Mouse (Mus musculus): ENCODE results near the gene Vps35.
A peak's percentile ranks its signal among the peaks of the same experiment; 100 is the strongest.

Gene Vps35

DNA sequence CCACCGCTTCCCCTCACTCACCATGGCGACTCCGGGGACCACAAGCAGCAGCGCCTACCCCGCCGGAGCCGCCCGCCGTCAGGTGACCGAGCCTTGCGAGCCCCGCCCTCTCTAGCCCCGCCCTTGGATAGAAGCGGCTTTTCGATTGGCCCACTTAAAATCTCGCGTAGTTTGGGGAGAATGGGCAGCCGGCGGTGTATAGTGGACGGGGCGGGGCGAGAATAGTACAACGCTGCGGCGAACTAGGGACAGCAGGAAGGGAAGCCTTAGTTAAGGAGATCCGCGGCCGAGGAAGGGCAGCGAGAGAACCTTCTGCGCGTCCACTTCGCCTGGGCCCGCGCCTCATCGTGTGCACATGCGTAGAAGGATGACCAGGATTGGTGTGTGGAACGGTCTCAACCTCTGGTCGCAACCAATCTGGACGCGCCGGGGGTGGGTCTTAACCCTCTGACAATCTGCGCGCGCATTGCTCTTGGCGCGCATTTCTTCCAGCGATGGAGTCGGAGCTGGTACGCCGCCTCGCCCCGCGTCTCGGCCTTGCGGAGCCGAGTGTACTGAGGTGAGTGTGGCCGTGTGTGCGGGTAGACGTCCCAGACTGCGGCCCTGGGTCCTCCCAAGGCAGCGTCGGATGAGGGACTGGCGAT is at the start of gene Vps35, which contains the start of gene Orc6:
Gene Vps35, minus strand, starts transcription at position 369 of the 644 bp plus-strand sequence.
Gene Orc6, plus strand, starts transcription at position 199 of the 644 bp plus-strand sequence.
- peak; percentile 96 for DNase-seq

DNA sequence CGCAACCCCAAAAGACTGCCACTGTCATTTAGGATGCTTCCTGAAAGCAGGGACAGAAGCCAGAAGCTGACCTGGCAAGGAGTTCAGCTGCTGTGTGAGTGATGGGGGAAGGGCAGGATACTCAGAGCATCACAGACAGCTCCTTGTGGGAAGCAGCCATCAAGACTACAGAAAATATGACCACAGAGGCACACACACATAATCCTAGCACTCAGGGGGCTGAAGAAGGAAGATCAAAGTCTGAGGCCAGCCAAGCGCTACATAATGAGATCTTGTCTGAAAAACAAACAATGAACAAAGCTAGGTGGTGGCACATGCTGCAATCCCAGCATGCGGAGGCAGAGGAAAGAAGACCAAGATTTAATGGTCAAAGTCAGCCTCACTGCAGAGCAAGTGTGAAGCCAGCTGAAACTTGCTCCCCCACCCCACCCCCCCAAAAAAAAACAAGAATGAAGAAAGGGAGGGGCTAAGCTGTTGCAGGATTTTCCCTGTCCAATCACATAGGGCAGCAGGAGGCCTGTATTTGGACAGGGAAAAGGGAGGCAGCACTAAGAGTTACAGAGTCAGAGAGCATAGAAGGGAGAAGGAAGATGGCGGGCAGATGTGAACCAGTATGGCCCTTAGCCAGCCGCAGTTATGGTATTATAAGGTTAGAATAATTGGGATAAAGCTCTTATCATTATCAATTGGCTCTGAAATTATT is 40.4 kb upstream of the Vps35 start:
- no peak for DNase-seq

DNA sequence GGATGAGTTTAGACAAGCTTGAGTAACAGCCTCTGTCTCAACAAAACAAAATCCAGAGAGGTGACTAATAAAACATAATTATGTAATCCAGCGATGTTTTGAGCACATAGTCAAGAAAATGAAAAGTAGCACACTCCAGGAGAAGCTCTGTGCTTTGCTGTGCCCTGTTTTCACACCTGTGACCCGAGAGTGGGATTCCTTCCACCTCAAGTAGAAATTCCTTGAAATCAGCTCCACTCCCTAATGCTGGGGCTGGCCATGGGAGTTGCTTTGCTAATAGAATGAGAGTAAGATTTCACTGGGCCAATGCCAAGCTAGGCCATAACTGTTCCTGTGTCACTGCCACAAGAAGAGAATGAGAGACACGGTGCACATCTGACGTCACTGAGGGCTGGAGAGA is 38.1 kb upstream of the Vps35 start:
- no peak for DNase-seq

DNA sequence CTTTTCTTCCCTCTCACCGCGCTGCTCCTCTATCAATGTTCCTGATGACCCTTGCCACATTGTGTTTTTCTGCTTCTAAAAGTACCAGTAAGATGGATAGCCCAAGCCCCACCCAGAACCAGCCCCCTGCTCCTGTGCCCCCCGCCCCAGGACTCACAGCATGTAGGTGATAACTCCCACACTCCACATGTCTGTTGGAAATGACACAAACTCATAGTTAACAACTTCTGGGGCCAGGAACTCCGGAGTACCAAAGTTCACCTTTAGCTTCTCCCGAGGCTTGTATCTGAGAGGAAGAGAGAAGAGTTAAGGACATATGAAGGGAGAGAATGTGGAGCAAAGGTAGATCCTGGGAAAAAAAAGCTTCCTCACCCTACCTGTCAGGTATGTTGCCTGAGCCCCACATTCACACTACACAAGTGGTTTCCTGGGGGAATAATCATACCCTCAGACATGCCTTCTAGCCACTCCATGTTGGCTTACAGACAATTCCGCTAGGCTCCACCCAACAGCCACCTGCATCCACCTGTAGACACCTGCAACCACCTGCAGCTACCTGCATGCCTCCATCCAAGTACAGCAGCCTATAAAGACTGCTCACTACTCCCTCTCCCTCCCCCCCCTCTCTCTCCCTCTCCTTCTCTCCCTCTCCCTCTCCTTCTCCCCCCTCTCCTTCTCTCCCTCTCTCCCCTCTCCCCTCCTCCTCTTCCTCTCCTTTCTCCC is 36.8 kb upstream of the Vps35 start:
- DNase-seq: no peak

DNA sequence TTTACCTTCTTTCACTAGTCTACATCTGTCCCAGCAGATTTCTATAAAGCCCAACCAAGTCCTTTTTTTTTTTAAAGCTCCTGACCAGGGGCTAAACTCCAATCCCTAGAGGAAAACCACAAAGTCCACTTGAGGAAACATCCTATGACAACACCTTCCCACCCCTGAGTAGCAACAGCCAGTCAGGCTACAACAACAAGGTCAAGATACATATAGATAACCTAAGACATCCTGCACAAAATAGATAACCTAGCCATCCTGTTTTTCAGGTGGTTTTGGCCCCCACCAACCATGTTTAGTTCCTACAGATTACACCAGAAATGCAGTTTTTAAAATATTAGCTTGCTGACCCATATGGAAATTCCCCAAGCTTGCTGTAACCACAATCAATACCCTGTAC is 35.5 kb upstream of the Vps35 start:
- no peak for DNase-seq

DNA sequence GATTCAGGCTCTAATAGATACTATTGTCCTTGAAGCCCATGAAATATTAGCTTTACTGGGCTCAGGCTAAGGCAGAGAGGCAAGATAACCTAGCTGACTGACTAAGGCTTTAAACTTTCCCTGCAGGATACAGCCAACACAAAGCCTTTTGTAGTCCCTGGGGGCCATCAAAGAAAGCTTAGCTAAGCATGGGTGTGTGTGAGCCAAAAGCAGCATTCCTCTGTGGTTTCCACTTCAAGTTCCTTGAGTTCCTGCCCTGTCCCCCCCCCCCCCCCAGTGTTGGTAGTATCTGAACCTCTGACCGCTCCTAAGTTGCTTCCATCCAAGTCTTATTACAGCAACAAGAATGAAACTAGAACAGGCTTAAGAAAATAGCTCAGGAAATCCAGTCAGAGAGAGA is 29.9 kb upstream of the Vps35 start:
- no peak for DNase-seq

DNA sequence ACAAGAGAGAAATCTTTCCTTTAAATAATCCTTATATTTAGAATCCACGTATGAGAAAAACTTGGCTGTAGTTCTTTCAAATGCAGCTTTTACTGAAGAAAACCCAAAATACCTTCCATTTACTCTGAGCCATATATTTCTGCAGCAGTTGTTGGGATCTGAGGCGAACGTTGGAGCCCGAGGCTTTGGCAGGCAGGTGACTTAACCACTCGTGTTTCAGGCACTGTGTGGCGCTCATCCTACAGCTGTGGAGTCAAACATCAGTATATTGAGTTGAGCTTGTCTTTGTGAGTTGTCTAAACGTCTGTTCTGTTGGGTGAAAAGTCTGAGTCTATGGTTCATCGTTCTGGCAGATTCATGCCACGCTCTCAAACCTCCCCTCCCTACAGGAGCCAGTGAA is 27.4 kb upstream of the Vps35 start:
- no peak for DNase-seq

DNA sequence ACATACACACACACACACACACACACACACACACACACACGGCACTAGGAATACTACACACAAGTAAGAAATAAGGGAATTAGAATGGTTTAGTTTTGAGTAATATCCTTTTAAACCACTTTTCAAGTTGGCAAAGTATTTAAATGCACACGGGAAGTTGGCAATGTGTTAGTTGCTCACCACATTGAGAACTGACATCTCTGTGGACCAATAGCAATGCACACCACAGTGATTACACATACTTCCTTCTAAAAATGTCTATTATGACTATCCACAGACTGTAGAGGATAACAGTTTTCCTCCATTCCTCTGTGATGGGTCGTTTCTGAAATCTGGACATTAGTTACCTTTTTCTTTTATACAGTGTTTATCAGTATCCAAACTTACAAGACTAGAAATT is 23.5 kb upstream of the Vps35 start:
- no peak for DNase-seq

DNA sequence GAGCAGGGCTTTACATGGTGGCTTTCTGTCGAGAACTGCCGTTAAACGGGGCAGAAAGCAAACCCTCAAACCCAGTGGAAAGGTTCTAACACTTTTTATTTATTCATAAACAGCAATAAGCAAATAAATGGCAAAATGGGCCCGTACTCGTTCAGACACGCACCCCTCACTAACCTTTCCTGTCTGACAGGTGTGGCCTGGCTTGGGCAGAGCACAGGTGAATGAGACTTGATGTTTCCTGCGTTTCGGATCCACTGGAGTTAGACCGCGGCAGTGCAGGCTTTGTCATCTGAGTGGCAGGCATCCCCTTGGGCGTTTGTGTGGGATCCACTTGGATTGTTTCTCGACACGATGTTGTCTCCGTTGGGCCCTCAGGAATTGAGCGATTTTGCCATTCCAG is 22.4 kb upstream of the Vps35 start:
- no peak for DNase-seq

DNA sequence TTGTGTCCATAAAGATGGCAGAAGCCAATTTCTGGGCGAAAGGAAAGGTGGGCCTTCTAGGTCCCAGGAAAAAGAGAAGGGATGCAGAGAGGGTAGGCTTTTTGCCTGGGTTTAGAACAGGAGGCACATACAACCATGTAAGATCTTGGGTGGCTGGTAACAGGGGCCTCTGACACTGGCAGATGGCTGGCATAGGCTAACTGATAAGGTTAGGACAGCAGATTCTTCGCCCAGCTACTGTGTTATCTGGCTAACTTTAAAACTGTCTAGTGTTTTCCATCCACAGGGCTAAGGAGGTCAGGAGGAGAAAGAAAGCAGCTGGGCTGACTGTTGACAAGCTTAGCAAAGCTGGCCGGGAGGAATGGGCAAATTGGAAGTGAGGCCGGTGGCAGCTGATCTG is 18.9 kb upstream of the Vps35 start:
- no peak for DNase-seq

DNA sequence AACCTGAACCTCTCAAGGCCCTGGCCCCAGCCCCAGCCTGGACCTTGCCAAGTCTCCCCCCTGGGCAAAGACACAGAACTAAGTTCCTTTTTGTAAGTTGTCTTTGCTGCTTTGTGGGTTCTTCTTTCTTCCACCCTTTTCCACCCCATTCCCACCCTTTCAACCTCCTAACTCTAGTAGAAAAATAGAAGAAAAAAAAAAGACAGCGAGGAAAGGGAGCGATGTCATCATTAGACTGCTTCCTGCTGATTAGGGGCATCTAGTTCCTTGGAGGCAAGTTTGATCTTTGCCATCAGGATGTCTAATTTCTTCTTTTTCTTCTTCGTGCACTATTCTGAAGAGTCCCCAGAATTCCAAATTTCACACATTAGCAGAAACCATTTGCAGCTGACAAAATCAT is 13.4 kb upstream of the Vps35 start:
- DNase-seq: no peak

DNA sequence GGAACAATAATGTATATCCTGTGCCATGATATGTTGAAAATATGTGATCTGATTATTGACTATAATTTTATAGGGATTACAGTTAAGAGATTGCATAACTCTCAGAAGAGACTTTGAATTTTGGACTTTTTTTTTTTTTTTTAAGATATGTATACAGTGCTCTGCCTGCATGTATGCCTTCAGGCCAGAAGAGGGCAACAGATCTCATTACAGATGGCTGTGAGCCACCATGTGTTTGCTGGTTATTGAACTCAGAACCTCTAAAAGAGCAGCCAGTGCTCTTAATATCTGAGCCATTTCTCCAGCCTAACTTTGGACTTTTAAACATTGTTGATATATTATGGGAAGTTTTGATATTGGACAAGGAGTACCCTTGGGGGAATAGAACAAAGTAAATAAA is 12.1 kb upstream of the Vps35 start:
- no peak for DNase-seq

DNA sequence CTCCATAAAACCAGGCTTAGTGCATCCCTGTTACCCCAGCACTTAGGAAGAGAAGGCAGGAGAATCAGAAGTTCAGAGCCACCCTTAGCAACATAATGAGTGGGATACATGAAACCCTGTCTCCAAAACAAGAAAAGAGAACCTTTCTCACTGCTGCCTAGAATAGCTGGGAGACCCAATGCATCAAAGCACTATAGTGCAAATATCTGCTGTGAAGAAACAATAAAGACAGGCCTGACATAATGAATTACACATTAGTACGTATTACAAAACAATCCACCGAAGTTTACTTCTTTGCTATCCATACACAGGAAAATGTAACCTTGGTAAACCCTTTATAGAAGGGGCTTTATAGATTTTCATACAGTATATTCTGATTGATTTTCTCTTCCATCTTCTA is 9.0 kb upstream of the Vps35 start:
- no peak for DNase-seq

DNA sequence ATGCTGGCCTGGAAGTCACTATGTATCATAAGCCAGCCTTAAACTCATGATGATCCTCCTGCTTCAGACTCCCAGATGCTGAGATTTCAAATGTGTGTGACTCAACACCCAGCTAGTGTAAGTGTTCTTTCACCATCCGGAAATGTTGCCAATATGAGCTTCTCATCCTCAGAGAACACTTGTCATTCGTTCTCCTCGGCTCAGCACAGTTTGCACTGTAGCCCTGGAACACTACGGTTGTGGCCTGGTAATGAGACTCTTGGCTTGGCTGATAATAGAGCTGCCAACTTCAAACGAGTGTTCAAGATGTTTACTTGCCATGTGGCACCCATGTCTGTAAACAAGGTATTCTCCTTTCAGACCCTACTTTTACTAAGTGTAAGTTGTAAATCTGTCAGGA is 3.9 kb upstream of the Vps35 start:
- no peak for DNase-seq

DNA sequence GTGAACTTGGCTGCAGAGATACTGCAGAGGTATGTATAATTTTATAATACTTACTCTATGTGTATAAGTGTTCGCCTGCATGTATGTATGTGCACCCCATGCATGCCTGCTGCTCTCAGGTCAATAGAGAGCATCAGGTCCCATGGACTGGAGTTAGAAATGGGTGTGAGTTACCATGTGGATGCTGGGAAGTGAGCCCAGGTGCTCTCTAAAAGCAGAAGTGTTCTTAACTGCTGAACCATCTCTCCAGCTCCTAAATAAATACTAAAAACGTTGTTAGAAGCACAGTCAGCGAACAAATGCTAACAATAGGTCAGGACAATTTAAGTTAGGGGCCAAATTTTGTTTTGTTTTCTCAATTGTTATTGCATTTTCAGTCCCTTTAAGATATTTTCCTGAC is 3.3 kb upstream of the Vps35 start:
- DNase-seq: no peak

DNA sequence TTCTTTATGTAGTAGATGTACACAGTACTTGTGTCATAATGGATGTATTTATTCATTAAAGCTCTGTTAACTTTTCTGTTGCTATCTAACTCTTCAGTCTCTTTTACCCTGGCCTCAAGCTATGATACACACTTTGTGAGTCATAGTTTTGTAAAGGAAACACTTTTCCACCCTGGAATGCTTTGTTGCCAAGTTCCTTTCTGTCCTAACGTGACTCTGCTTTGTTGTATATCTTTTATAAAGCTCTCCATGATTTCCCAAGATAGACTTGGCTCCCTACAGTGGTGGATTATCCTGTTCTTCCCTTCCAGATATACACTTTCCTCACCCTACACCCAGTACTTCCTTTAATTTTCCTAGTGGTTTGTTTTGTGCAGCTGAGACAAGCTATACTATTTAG is 2.3 kb upstream of the Vps35 start:
- no peak for DNase-seq

DNA sequence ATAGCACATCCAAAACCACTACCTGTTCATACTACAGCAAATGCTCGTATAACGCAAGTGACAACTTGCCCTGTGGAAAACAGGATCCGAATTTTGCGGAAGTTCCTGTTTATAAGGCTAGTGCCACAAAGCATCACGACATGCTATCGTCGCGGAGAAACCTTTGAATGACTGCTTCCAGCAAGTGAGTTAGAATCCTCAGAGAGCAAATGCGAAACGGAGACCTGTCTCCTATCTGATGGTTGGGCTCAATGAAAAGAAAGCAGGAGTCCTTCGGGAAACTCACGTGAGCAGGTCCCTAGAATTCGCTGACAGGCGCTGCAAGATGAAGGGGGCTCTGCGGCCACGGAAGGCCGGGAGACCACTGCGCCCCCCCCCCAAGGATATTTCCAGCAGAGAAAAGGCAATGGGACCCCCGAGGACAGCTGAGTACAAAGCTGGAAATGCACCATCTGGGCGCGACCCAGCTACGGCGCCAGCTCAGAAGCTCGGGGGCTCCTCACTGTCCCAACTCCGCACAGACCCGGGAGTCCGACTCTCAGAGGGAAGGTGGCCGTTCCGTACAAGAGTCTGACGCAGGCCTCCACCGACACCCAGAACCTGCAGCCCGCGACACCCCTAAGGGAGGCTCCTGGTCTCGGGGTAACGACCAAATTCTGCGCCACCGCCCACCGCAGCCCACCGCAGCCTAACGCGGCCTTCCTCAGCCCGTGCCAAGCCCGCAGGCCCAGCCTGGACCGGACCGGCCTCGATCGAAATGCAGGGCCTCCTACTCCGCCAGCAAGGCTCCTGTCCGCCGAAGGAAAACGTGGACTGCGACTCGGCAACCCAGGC is 785 bp downstream of the Vps35 start:
- peak; percentile 6 for DNase-seq

DNA sequence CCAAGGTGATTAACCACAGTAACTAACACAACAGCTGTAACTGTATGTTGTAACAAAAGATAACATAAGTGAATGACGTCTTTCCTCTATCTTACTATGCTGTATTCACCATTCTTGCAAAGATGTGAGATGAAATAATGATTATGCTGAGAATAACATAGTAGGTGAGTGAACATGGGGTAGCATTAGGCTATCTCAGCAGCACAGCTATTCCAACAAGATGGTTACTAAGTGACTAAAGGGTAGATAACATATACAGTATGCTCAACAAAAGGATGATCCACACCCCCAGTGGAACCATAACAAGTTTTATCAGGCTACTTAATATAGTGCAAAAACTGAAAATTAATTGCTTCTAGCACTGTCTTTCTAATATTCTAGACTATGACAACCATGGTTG is 12.8 kb downstream of the Vps35 start:
- no peak for DNase-seq

DNA sequence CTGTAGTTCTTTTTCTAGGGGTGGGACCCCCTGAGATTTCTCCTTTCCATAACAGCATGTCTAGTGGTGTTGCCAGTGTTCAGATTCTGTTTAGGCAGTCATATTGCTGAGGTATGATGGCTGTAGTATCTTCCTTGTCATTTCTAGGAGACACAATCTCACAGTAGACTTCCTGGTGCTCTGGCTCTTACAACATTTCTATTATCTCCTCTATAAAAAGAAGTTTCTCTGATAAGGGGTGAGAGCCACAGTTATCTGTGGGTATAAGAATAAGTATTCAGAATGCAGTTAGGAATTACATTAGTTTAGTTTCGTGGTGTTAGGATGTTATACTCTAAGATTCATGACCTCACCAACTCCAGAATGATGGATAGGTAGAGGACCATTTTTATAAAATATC is 72.3 kb downstream of the Vps35 start:
- no peak for DNase-seq

DNA sequence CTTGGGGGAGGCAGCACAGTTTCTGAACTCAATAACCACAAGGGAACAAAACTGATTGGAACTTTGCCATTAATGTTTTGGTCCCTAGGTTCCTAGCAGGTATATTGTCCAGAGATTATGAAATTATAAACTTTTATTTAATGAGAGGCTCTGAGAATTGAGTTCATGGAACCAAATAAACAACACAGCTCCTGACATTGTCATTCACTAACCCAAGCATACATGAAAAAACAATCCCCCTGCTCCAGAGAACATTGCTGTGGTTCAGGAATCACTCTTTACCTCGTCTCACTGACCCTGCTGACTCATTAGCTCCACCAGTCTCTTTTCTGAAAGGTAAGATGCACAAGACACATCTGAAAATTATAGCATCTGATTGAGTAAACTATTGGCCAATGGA is 73.9 kb downstream of the Vps35 start, which contains the start of gene Olfr371:
Gene Olfr371, plus strand, starts transcription at position 301 of the 400 bp plus-strand sequence.
- DNase-seq: no peak

DNA sequence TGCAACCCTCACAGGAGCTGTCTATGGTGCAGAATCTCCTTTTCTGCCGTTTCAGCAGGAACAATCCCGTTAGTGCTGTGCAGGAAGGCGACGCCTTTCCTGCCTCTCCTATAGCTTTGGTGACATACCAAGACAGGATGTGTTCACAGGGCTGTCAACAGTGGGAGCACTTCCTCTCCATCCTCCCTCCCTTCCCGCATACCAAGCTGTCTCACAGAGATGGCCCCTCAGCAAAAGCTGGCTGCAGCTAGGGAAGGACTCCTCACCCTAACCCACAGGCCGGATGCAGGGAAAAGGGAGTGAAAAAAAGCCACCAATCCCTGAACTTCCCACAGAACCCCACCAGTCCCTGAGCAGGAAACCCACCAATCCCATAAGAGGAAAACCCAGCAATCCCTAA is 78.6 kb downstream of the Vps35 start:
- no peak for DNase-seq

DNA sequence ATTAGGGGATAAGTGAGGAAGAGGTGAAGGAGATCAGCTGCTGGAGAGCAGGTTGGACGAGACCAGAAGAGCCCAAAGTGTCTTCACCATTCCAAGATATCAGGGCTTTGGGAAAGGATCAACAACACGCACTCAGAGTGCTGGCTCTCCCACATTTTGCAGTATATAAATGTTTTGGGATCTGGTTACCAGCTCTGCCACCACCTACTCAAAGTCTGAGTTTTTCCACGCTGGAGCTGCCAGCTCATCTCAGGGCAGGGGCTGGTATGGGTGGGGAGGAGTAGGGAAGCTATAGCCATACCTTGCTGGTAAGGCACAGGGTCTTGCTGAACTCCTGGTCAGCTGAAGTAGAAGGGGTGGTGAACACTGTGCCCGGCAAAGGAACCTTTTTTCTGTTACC is 79.4 kb downstream of the Vps35 start:
- DNase-seq: no peak
